Mouse (Mus musculus): Measurements from ENCODE around the gene Bcl11b.

DNA sequence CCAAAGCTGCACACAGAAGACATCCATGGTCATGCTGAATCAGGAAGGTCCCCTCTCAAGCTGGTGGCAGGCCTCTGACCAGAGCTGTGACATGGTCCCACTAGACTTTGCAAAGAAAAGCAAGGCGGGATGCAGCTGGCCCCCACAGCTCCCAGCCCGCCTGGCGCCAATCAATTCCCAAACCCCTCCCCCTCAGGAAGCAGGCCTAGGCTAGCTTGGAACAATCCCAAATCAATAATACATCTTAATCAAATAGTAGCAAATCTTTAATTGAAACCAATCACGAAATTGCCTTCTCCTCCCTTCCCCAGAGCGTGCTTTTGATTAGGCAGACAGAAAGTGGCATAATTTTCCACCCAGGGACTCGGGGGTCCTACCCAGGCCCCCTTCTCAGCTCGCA lies 113.1 kb downstream of the Bcl11b start:
- TF ChIP-seq CTCF (IDR thresholded peaks at IDR 0.05; ENCODE audit: low read depth) (no peak), EP300 (optimal IDR thresholded peaks at IDR 0.05) (no peak)

All from stomach, postnatal 0 days (tissue).